Mouse (Mus musculus) hematopoietic stem cell, adult 5-6 weeks (primary cell): ENCODE data around the gene Gba2. TPM values are rescaled to one million over a fixed set of nuclear protein-coding genes. Genes with fewer than 3 reads are reported as not detected.

ENCODE experiments used
- ATAC-seq, 2 experiments: fragments of 125-278 bp in 1 of 2; replicated peaks in 1 of 2; 2 replicates each; pipeline ENCODE4 v1.8.0; 2016 to 2017; ENCODE audit warnings: inconsistent platforms in 2 of 2, mild to moderate bottlenecking in 2 of 2, moderate number of reproducible peaks in 2 of 2, low read depth in 1 of 2, moderate TSS enrichment in 1 of 2; ENCODE audit not compliant: low FRiP score in 2 of 2, poor library complexity in 2 of 2, severe bottlenecking in 2 of 2, insufficient read depth in 1 of 2, low TSS enrichment in 1 of 2
- total RNA-seq: library from RNA; stranded (forward); fragments of 172-1452, 232-1000 nt; gene quantifications from 2 replicates; pipeline ENCODE4 v1.2.3, GENCODE M21; 2017

The Gba2 gene
- total RNA-seq, 1 experiment from 2014 or later: 11.9 TPM

- ATAC-seq: no peak
Observed at GRCm38 (mm10) chr4:43584444-43585416, 6.1 kb upstream of the Gba2 start, which contains the start of gene Msmp. Gene Msmp, minus strand, starts transcription at chr4:43584494.

GRCm38 (mm10) chr4:43583421-43583820, 4.7 kb upstream of the Gba2 start:
- ATAC-seq: no peak

DNA sequence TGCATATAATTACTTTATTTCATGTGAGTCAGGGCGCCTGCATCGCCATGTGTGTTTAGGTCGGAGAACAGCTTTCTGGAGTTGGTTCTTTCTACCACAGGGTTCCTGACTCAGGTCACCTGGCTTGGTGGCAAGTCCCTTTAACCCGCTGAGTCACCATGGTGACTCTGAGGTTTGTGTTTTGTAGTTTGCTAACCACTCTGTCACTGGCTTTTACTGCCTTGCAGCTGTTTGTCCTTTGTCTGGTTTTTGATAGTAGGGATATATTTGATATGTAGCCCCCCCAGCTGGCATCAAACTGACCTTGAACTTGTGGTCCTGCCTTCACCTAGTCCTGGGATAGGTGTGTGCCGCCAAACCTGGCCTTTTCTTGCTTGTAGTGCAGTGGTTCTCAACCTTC, 3.6 kb upstream of the Gba2 start:
- ATAC-seq: no peak; a peak in 1 of 4 replicates

DNA sequence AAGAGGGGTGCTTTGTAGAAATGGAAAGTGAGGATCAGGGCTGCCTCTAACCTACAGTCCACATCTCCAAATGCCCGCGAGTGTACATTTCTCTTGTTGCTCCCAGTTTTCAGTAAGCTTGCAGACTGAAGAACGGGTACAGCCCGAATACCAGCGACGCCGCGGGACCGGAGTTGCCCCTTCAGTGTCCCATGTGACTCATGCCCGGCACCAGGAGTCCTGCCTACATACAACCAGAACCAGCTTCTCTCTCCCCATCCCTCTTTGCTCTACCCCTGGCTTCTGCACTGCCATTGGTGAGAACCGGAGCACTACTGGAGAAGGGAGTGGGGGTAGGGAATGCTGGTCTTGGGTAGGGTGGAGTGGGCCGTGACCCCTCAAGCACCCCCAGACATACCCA, 2.7 kb upstream of the Gba2 start:
- no peak for ATAC-seq

GRCm38 (mm10) chr4:43580721-43581120, 2.0 kb upstream of the Gba2 start:
- no peak for ATAC-seq

- ATAC-seq: no peak
Observed at GRCm38 (mm10) chr4:43579731-43580130, 1.1 kb upstream of the Gba2 start.

DNA sequence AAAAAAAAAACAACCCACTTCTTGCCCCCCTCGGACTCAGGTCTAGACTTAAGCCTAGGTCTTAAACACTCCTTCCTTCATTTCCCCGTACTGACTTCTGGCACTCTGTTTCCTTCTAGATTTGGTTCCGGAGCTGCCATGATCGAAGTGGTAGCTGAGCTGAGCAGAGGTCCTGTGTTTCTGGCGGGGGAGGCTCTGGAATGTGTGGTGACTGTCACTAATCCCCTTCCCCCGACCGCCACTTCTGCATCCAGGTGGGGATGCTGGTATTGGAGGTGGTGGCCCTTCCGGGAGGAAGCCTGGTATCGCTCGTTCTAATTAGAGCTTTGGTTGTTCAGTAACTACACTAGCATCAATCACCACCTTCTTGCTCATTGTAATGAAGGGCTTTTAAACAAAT, 583 bp upstream of the Gba2 start:
- no peak for ATAC-seq

DNA sequence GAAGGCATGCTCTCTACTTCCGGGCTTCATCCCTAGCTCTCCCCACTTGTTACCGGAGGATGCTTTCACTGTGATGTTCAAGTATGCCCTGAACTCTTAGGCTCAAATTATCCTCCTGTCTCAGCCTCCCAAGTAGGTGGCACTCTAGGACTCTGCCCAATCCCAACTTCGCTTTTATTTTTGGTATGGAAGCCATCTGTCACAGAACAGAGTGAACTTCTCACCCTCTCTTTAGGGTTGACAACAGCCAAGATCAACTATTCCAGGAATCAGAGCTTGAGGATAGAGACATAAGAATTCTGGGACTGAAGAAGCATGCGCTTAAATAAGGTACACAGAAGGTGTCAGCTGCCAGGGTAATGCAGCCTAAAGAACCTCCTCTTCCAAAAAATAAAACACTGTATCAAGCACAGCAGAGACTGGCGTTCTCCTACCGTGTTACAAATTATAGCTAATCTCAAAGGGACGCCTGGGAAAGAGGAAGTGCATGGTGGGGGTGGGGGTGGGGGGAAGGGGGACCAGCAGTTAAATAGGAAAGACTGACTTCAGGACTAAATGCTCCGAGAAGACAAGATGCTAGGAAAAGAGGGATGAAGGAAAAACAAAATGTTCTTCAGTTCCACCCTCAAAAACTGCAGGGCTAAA, 1.3 kb downstream of the Gba2 start:
- no peak for ATAC-seq

DNA sequence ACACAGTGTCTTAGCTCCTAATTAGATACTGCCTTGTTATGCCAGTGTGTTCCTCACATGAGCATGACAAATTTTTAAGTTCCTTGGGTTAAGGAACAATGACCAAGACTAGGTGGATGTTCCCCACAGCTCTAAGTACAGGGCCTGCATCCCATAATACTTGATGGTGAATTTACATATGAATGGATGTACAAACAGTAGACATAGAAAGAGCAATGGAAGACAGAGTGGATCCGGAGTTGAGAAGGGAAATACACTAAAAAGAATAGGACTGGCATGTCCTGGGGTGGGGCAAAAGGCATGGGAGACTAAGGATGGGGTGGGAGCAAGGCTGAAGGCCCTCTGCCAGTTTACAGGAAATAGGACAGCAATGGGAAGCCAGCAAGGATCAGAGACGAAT, 3.3 kb downstream of the Gba2 start:
- no peak for ATAC-seq

- ATAC-seq: no peak
Observed at GRCm38 (mm10) chr4:43573561-43573960, 5.1 kb downstream of the Gba2 start.

DNA sequence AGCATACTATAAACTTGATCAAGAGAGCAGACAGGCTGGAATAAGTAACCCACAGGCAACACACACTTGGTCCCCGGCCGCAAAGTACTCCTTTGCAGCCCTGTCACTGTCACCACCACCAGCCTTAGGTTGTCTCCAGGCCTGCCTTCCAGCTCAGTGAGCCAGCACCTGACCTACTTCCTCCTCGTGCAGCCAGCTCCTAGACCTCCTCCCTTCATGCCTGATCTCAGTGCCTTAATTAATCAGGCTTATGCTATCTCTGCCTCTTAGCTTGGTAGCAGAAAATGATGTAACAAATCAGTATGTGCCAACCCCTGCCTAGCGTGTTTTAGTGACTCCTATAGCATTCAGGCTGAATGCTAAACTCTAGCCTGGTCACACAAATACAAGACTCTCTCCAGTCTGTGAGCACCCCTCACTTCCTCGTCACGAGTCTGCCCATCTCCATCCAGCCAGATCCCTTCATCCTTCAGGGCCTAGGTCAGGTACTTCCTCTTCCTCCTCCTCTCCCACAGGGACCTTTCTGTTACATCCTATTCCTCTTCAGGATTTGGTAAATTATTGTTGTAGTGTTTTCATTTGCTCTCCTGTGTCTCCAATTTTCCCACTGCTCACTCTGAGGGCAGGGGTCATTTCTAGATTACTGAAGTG, 7.2 kb downstream of the Gba2 start:
- ATAC-seq: no peak

GRCm38 (mm10) chr4:43567140-43567539, 11.5 kb downstream of the Gba2 start:
- ATAC-seq: no peak

- ATAC-seq: no peak
Observed at GRCm38 (mm10) chr4:43564231-43564630, 14.4 kb downstream of the Gba2 start.

GRCm38 (mm10) chr4:43563601-43563875, 15.1 kb downstream of the Gba2 start:
- ATAC-seq: no peak

DNA sequence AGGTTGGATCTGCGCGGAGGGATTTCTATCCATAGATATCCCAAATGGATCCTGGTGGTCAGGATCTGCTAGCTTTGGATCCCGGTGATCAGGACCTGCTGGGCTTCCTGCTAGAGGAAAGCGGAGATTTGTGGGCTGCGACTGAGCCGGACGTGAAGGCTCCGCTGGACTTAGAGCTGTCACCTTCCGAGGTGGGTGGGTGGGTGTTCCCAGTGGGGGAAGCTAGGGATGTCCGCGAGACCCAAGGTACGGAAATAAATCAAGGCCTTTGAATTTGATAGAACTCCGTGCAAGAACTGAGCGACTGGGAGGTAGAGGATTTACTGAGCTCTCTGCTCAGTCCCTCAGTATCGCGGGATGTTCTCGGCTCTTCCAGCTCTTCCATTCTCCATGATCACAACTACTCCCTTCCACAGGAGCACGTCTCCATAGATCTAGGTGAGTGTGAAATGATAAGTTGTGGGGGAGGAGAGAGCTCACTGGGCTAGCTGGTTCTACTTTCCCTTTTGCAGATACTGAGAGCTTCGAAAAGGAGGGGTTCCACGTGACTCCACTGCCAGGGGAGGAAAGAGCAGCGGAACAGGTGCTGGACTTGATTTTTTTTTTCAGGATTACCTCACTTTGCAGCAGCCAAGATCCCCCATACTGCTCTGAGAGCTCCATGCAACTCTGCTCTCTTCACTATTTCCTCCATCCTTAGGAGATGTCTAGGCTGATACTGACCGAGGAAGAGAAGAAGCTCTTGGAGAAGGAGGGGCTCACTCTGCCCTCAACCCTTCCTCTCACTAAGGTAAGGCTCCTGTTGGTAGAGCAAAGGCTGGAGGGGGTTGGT, 15.7 kb downstream of the Gba2 start:
- no peak for ATAC-seq

GRCm38 (mm10) chr4:43561997-43562768, 16.5 kb downstream of the Gba2 start, which contains the start of the genes Creb3 and Tln1:
Gene Creb3, plus strand, starts transcription at chr4:43562332.
Gene Tln1, minus strand, starts transcription at chr4:43562691.
- peak; percentile 79 to 80 for ATAC-seq
